Mouse (Mus musculus): Measurements from ENCODE around the gene Phf24.

GRCm38 (mm10) chr4:42963480-42963879 lies 47.0 kb downstream of the Phf24 start:
- TF ChIP-seq CTCF (IDR thresholded peaks at IDR 0.05; ENCODE audit: extremely low read depth, insufficient read depth, low read length) (no peak), POLR2A (IDR thresholded peaks at IDR 0.05; ENCODE audit: extremely low read depth, insufficient read depth, low read length) (no peak)

All from cortical plate, adult 2 months (tissue).